In the genomic region with DNA sequence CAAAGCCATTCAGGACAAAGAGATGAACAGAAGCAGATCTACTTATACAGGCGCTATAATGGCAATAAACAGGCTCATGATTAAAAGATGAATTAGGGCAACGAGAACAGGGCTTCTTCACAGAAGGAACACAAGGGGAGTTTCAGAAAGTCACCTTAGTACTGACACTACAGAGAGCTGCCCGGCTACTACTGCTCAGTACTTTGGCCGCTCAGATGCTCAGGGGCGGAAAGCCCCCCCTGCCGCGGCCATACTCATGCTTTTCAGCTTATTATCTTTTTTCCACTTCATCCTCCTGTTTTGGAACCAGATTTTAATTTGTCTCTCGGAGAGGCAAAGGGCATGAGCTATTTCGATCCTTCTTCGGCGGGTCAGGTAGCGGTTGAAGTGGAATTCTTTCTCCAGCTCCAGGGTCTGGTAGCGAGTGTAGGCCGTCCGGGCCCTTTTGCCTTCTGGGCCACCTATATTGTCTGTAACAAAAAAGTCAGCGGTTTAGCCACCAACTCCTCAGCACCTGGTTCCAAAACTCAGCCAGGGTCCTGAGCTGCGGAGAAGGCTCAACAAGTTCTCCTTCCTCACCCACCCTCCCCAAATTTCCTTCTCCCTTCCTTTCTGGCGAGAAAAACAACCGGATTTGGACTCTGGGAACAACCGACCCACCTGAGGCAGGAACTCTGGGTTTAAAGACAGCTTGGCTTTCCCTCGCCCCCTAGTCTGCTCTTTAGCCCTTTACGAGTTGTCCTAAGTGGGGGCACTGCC, we compare ENCODE assay signal across 11 mouse cellular contexts. TPM values are rescaled to one million over a fixed set of nuclear protein-coding genes. Genes with fewer than 3 reads are reported as not detected.
DNase-seq lines count a peak whose midpoint lies in the region; ATAC-seq and TF ChIP-seq lines count a peak whose summit lies in the region.
"Had no signal": no experiment of that assay in that cellular context is flagged by ENCODE, and none has a peak within 500 bp of the region (broad histone marks: within the 10 kb centered on the region; RNA-seq: fewer than 3 reads in every experiment).

No protein-coding gene starts in this region.

- no peaks in the 10 kb centered on the region for H3K4me1 ChIP-seq in lung, adult 2 months (ENCODE audit: control insufficient read depth, insufficient read depth, low read length)
- H3K4me1 ChIP-seq in hindbrain, embryonic 12.5 days, result peaks cover 9% of the 10 kb centered on the region
- H3K4me1 ChIP-seq in limb, embryonic 13.5 days, result peaks cover 65% of the 10 kb centered on the region
- H3K4me1 ChIP-seq in stomach, embryonic 15.5 days, result peaks cover 5% of the 10 kb centered on the region
- peaks cover 8% of the 10 kb centered on the region for H3K4me1 ChIP-seq in forebrain, embryonic 16.5 days (replicated peaks; ENCODE audit: control insufficient read depth, insufficient read depth, low read length)

- H3K4me2 ChIP-seq in hindbrain, embryonic 12.5 days (replicated peaks), result peak overlapping the region; percentile 46
- H3K4me2 ChIP-seq in limb, embryonic 13.5 days (replicated peaks), result peak overlapping the region; percentile 90
- H3K4me2 ChIP-seq in stomach, embryonic 15.5 days, result peak overlapping the region; percentile 75
- H3K4me2 ChIP-seq in forebrain, embryonic 16.5 days (ENCODE audit: low read length), result no peak overlapping the region

- 19% methylated on average over 22 of the region's 22 CpGs for WGBS in lung, adult 2 months
- 2% methylated on average over 22 of the region's 22 CpGs for whole genome bisulfite sequencing in hindbrain, embryonic 12.5 days
- 35% methylated on average over 22 of the region's 22 CpGs for WGBS in limb, embryonic 13.5 days
- 20% methylated on average over 22 of the region's 22 CpGs for WGBS in stomach, embryonic 15.5 days
- WGBS in forebrain, embryonic 16.5 days, result 1% methylated on average over 22 of the region's 22 CpGs

- no peaks in the 10 kb centered on the region for H3K36me3 ChIP-seq in hindbrain, embryonic 12.5 days
- peaks cover 33% of the 10 kb centered on the region for H3K36me3 ChIP-seq in limb, embryonic 13.5 days
- no peaks in the 10 kb centered on the region for H3K36me3 ChIP-seq in stomach, embryonic 15.5 days
- H3K36me3 ChIP-seq in forebrain, embryonic 16.5 days (ENCODE audit: control insufficient read depth, insufficient read depth), result no peaks in the 10 kb centered on the region

- no peak for DNase-seq in lung, adult 2 months
- DNase-seq in lung, postnatal 14 days, result no peak
- no peak for DNase-seq in c-Kit-positive CD71-positive TER-119-positive erythroid progenitor cells, embryonic 14.5 days (ENCODE audit: low spot score)
- no peak for DNase-seq in layer of hippocampus, postnatal 25 days (ENCODE audit: extremely low spot score in 1 of 2, low spot score in 1 of 2)

- no peak for ATAC-seq in hindbrain, embryonic 12.5 days (ENCODE audit: low FRiP score)
- ATAC-seq in limb, embryonic 13.5 days (ENCODE audit: low FRiP score, low read depth), result no peak
- ATAC-seq in stomach, embryonic 15.5 days (ENCODE audit: insufficient read depth, low FRiP score, low read depth), result no peak
- no peak for ATAC-seq in forebrain, embryonic 16.5 days

- TF ChIP-seq POLR2A in lung, adult 2 months (IDR thresholded peaks at IDR 0.05; ENCODE audit: borderline replicate concordance, extremely low read depth, low read depth, low read length), result no peak

- peaks cover 97% of the 10 kb centered on the region for H3K27me3 ChIP-seq in hindbrain, embryonic 12.5 days
- H3K27me3 ChIP-seq in limb, embryonic 13.5 days, result peaks cover 69% of the 10 kb centered on the region
- H3K27me3 ChIP-seq in stomach, embryonic 15.5 days (replicated peaks), result peaks cover 45% of the 10 kb centered on the region
- peaks cover 95% of the 10 kb centered on the region for H3K27me3 ChIP-seq in forebrain, embryonic 16.5 days (replicated peaks; ENCODE audit: control insufficient read depth, insufficient read depth, low read length)

- peak overlapping the region; percentile 65 for H3K9ac ChIP-seq in hindbrain, embryonic 12.5 days
- peak overlapping the region; percentile 72; the same call in 1 of the 2 replicates for H3K9ac ChIP-seq in limb, embryonic 13.5 days
- peak overlapping the region; percentile 47 for H3K9ac ChIP-seq in stomach, embryonic 15.5 days
- no peak overlapping the region for H3K9ac ChIP-seq in forebrain, embryonic 16.5 days (replicated peaks; ENCODE audit: low read depth, low read length)

- no peaks in the 10 kb centered on the region for H3K9me3 ChIP-seq in hindbrain, embryonic 12.5 days (replicated peaks)
- no peaks in the 10 kb centered on the region for H3K9me3 ChIP-seq in limb, embryonic 13.5 days
- no peaks in the 10 kb centered on the region for H3K9me3 ChIP-seq in stomach, embryonic 15.5 days
- H3K9me3 ChIP-seq in forebrain, embryonic 16.5 days (ENCODE audit: control insufficient read depth, low read length), result no peaks in the 10 kb centered on the region

- H3K27ac ChIP-seq in hindbrain, embryonic 12.5 days, result peak overlapping the region; percentile 80
- H3K27ac ChIP-seq in limb, embryonic 13.5 days, result no peak overlapping the region
- H3K27ac ChIP-seq in stomach, embryonic 15.5 days, result peak overlapping the region; percentile 81
- H3K27ac ChIP-seq in forebrain, embryonic 16.5 days (ENCODE audit: low read length), result no peak overlapping the region
- H3K27ac ChIP-seq: layer of hippocampus, adult 2 months had no signal

- TF ChIP-seq CTCF in lung, adult 2 months (IDR thresholded peaks at IDR 0.05; ENCODE audit: insufficient read depth, low read length), result no peak

- H3K4me3 ChIP-seq in lung, adult 2 months (replicated peaks; ENCODE audit: extremely low read depth, low read depth, low read length), result peak overlapping the region; percentile 94
- H3K4me3 ChIP-seq in hindbrain, embryonic 12.5 days, result peak overlapping the region; percentile 47
- H3K4me3 ChIP-seq in limb, embryonic 13.5 days, result peak overlapping the region; percentile 49
- H3K4me3 ChIP-seq in stomach, embryonic 15.5 days (replicated peaks), result peak overlapping the region; percentile 62
- no peak overlapping the region for H3K4me3 ChIP-seq in forebrain, embryonic 16.5 days (replicated peaks; ENCODE audit: low read length)
- H3K4me3 ChIP-seq: erythroblast, embryonic 14.5 days; layer of hippocampus, adult 2 months had no signal

RNA-seq across cellular contexts. Expression of a gene that starts 1.8 kb away (rescaled TPM):
- 29.1 and 46.9 TPM in 2 replicates for polyA plus RNA-seq in lung, adult 2 months (2012; rRNA removed)
- polyA plus RNA-seq in hindbrain, embryonic 12.5 days (2016; fragmentation: Nextera tagmentation; extraction: Ambion mirVana), result 53.4 and 82.9 TPM in 2 replicates
- 4.8 and 5.3 TPM in 2 replicates for polyA plus RNA-seq in limb, embryonic 13.5 days (2015; fragmentation: Nextera tagmentation; extraction: Ambion mirVana)
- polyA plus RNA-seq in stomach, embryonic 15.5 days (2015; fragmentation: Nextera tagmentation; extraction: Ambion mirVana), result 19.8 and 20.2 TPM in 2 replicates
- not detected in 2 replicates for polyA plus RNA-seq in forebrain, embryonic 16.5 days (2015; fragmentation: Nextera tagmentation; extraction: Ambion mirVana)
- not detected for total RNA-seq in layer of hippocampus, postnatal 25 days (2021)
- total RNA-seq: layer of hippocampus, adult 2 months had no signal
- polyA plus RNA-seq: erythroblast, embryonic 14.5 days; midbrain, postnatal 0 days had no signal

RNA-seq across cellular contexts. Expression of a gene that starts 6.0 kb away (rescaled TPM):
- polyA plus RNA-seq in lung, adult 2 months (2012; rRNA removed), result 1.7 and 2.3 TPM in 2 replicates
- 18.7 and 20.5 TPM in 2 replicates for polyA plus RNA-seq in hindbrain, embryonic 12.5 days (2016; fragmentation: Nextera tagmentation; extraction: Ambion mirVana)
- polyA plus RNA-seq in limb, embryonic 13.5 days (2015; fragmentation: Nextera tagmentation; extraction: Ambion mirVana), result 0.97 and 1.2 TPM in 2 replicates
- 1.7 and 1.9 TPM in 2 replicates for polyA plus RNA-seq in stomach, embryonic 15.5 days (2015; fragmentation: Nextera tagmentation; extraction: Ambion mirVana)
- polyA plus RNA-seq in forebrain, embryonic 16.5 days (2015; fragmentation: Nextera tagmentation; extraction: Ambion mirVana), result not detected in 2 replicates
- not detected for total RNA-seq in layer of hippocampus, postnatal 25 days (2021)
- total RNA-seq: layer of hippocampus, adult 2 months; midbrain, postnatal 0 days had no signal
- polyA plus RNA-seq: erythroblast, embryonic 14.5 days; midbrain, postnatal 0 days had no signal

RNA-seq across cellular contexts. Expression of a gene that starts 10.6 kb away (rescaled TPM):
- 12.8 and 13.4 TPM in 2 replicates for polyA plus RNA-seq in lung, adult 2 months (2012; rRNA removed)
- 13.7 and 19.5 TPM in 2 replicates for polyA plus RNA-seq in hindbrain, embryonic 12.5 days (2016; fragmentation: Nextera tagmentation; extraction: Ambion mirVana)
- polyA plus RNA-seq in limb, embryonic 13.5 days (2015; fragmentation: Nextera tagmentation; extraction: Ambion mirVana), result 5.9 and 6.3 TPM in 2 replicates
- 8.0 and 9.6 TPM in 2 replicates for polyA plus RNA-seq in stomach, embryonic 15.5 days (2015; fragmentation: Nextera tagmentation; extraction: Ambion mirVana)
- not detected in 2 replicates for polyA plus RNA-seq in forebrain, embryonic 16.5 days (2015; fragmentation: Nextera tagmentation; extraction: Ambion mirVana)
- total RNA-seq in layer of hippocampus, postnatal 25 days (2021), result not detected
- total RNA-seq: layer of hippocampus, adult 2 months had no signal
- polyA plus RNA-seq: erythroblast, embryonic 14.5 days; midbrain, postnatal 0 days had no signal

RNA-seq across cellular contexts. Expression of a gene that starts 10.6 kb away (rescaled TPM):
- polyA plus RNA-seq in lung, adult 2 months (2012; rRNA removed), result 0.37 and 0.39 TPM in 2 replicates
- not detected in 2 replicates for polyA plus RNA-seq in hindbrain, embryonic 12.5 days (2016; fragmentation: Nextera tagmentation; extraction: Ambion mirVana)
- polyA plus RNA-seq in limb, embryonic 13.5 days (2015; fragmentation: Nextera tagmentation; extraction: Ambion mirVana), result 0.29 TPM in 1 of 2 replicates, not detected in the other
- not detected in 2 replicates for polyA plus RNA-seq in stomach, embryonic 15.5 days (2015; fragmentation: Nextera tagmentation; extraction: Ambion mirVana)
- not detected in 2 replicates for polyA plus RNA-seq in forebrain, embryonic 16.5 days (2015; fragmentation: Nextera tagmentation; extraction: Ambion mirVana)
- not detected for total RNA-seq in layer of hippocampus, postnatal 25 days (2021)
- total RNA-seq: layer of hippocampus, adult 2 months; midbrain, postnatal 0 days had no signal
- polyA plus RNA-seq: erythroblast, embryonic 14.5 days; midbrain, postnatal 0 days had no signal

RNA-seq across cellular contexts. Expression of a gene that starts 11.0 kb away (rescaled TPM):
- polyA plus RNA-seq in lung, adult 2 months (2012; rRNA removed), result 5.7 and 8.4 TPM in 2 replicates
- polyA plus RNA-seq in hindbrain, embryonic 12.5 days (2016; fragmentation: Nextera tagmentation; extraction: Ambion mirVana), result 6.9 and 12.5 TPM in 2 replicates
- 0.52 and 0.96 TPM in 2 replicates for polyA plus RNA-seq in limb, embryonic 13.5 days (2015; fragmentation: Nextera tagmentation; extraction: Ambion mirVana)
- 4.4 and 5.3 TPM in 2 replicates for polyA plus RNA-seq in stomach, embryonic 15.5 days (2015; fragmentation: Nextera tagmentation; extraction: Ambion mirVana)
- polyA plus RNA-seq in forebrain, embryonic 16.5 days (2015; fragmentation: Nextera tagmentation; extraction: Ambion mirVana), result not detected in 2 replicates
- total RNA-seq in layer of hippocampus, postnatal 25 days (2021), result not detected
- total RNA-seq: layer of hippocampus, adult 2 months had no signal
- polyA plus RNA-seq: erythroblast, embryonic 14.5 days; midbrain, postnatal 0 days had no signal

Comparison
In these comparisons a context has a peak if more than half of its experiments do, and no peak if none do; other contexts are left out.
1. H3K27ac ChIP-seq: peak in hindbrain, embryonic 12.5 days (single experiment) and stomach, embryonic 15.5 days (single experiment); none in limb, embryonic 13.5 days (single experiment) and forebrain, embryonic 16.5 days (single experiment).